Mouse (Mus musculus) cerebral cortex, adult 2 months (tissue): Measurements from ENCODE around the gene Lsm11.

Experiments
- WGBS: fragments of 180-500 bp; shearing (Covaris S2); methylation state at CpG from one replicate; pipeline ENCODE4 v1.1.7; 2018; 5-methylcytosine and 5-hydroxymethylcytosine counted together

Gene Lsm11

DNA sequence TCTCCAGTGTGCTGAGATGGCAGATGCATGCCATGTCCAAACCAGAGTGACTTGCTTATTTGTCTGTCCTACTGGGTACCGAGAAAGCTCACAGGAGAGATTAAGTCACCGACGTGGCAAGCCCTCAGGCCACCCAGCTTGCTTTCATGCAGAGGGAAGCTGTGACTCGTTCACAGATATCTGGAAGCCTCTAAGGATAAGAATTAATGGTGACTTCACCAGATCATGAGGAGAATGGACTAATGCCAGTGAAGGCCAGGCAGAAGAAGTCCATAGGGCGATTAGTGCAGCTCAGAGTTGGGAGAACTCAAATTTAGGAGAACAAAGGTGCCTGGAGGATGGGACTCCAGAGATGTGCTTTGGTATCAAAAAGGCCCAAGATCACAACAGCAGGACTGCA is 17.3 kb downstream of the Lsm11 start:
- 73% methylated on average over 5 of the region's 5 CpGs for WGBS

DNA sequence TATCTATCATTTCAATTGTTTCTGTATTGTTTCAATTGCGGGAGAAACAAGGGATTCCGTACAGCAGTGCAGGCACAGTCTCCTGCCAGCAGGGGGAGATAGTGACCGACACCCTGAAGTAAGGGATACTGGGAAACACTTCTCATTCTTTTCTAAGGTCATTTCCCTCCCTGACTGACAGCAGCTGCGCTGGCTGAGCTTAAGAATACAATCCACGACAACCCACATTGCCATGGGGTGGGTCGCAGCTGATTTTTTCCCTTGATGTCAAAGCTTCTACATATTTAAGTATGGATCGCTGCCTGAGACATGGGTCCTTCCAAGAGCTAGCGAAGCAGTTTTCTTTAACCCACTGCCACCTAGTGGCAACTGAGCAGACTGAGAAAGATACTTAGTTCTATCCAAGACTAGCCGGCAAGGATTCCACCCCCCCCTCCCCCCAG is 18.1 kb downstream of the Lsm11 start:
- under 1% methylated on average over 9 of the region's 9 CpGs for WGBS

DNA sequence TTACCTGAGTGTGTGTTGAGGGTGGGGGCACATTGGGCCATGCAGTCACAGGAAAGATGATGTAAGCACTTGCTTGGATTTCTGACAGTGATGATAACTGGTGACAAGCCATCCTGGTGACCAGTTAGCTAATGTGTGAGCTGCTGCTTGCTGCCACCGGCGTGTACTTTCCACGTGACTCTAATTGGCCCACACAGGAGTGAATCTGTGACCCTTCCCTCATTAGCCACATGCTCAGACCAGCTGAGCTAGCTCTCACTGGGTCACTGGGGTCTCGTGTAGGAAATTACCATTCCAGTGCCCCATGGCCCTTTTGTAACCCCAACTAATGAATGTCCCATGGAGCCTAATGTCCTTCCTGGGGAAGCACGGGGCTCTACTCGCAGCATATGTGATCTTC is 19.3 kb downstream of the Lsm11 start:
- 78% methylated on average over 6 of the region's 6 CpGs for WGBS

DNA sequence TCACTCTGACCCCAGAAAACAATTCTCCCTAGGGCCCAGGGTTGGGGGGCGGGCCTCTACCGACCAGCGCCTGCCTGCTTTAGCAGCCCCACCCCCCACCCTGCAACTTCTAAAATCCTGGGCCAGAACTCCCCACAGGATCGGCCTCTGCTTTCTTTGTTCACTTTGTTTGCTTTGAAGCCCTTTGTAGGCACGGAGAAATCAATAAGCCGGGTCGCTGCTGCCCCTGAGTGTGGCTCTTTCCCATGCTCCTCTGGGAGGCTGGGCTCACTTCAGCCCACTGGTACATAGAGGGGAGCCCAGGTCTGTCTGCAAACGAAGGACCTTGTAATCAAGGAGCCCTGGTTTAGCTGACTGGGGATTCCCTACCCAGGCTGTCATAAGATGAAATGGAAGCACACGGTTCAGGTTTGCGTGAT is 23.2 kb downstream of the Lsm11 start:
- 40% methylated on average over 10 of the region's 10 CpGs for WGBS

DNA sequence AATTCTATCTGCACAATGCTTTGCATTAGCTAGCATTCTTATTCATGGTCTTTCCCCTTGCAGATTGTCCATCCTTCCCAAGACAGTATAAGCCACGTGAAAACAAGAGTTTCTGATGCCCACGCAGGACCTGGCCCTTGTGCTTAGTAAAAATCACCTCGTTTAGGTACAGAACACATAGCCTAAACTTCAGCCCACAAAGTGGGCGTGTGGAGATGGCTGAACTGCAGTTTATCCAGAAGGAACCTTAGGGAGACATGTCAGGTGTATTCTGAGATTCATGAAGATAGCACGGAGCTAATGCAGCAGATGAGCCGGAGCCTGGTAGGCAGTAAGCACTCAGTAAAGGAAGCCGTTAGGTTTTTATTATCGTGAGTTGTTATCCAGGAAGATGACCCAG is 23.7 kb downstream of the Lsm11 start:
- 77% methylated on average over 8 of the region's 8 CpGs for WGBS

DNA sequence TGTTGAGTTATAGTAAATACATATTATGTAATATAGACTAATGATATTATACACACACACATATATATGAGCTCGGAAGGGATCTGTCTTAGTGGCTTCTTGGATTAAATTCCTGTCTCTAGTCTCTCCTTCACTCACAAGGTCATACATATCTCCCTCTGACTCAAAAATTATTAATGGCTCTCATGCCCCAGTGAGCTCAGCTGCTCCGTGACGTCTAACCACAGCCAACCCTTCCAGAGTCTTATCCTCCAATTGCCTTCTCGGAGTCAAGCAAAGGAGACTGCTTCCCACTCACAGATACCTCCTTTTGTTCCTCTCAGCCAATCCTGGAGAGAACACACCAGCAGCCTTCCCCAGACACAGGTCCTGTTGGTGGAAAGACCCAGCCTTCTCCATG is 25.9 kb downstream of the Lsm11 start:
- WGBS, result 95% methylated on average over 4 of the region's 4 CpGs

DNA sequence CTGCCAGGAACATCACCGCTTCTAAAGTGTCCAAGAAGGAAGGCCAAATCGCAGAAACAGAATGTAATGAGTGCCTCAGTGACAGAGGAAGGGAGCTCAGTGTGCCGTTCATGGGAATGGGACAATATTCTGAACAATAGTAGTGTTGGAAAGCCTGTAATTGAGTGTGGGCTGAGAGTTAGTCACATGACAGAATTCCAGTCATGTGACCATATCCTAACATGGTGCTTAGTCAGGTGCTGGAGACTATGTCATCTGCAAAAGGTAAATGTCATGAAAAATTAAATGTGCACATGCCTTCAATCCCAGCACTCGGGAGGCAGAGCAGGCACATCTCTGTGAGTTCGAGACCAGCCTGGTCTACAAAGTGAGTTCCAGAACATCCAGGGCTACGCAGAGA is 26.7 kb downstream of the Lsm11 start:
- 95% methylated on average over 6 of the region's 6 CpGs for WGBS

DNA sequence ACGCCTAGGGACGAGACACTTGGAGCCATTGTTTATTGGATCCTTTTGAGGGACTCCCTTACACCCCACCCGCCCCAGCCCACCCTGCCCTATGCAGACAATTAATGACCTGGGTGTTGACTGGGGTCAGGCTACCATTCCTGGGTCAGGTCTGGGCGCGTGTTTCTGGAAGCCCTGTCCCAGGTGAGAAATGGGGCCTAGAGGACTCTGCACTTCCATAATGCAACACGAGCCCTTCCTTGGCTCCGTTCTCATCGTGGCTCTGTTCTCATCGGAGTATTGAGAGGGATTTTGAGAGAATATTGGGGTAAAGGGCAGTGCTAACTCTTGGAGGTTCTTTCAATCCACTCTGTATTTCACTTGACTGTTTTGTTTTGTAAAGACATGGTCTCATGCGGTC is 28.5 kb downstream of the Lsm11 start:
- 94% methylated on average over 10 of the region's 10 CpGs for WGBS

DNA sequence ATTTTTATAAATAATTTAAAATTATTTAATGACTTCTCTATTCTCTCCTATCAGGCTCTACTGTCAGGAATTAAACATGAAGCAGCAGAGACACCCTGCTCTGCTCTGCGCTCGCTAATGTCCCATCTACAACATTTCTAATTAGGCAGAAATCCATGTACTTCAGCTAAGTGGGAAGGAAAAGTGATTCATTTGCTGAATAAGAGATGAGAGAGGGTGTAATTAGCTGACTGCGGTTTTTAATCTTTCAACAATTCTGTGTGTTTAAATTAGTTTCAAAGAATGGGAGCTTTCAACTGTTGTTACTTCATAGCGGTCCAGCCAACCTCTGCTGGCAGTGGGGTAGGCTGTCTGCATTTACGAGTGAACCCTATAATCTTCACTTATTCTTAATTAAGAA is 34.0 kb downstream of the Lsm11 start:
- WGBS, result 60% methylated on average over 5 of the region's 5 CpGs

DNA sequence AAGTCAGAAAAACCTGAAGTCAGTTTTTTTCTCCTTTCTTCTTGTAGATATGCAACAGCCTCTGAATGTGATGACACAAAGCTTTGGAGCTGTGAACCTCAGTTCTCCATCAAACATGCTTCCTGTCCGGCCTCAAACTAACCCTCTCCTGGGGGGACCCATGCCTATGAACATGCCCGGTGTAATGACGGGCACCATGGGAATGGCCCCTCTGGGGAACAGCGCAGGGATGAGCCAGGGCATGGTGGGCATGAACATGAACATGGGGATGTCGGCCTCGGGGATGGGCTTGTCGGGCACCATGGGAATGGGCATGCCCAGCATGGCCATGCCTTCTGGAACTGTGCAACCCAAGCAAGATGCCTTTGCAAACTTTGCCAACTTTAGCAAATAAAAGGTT is 35.8 kb downstream of the Lsm11 start:
- 97% methylated on average over 7 of the region's 7 CpGs for WGBS

DNA sequence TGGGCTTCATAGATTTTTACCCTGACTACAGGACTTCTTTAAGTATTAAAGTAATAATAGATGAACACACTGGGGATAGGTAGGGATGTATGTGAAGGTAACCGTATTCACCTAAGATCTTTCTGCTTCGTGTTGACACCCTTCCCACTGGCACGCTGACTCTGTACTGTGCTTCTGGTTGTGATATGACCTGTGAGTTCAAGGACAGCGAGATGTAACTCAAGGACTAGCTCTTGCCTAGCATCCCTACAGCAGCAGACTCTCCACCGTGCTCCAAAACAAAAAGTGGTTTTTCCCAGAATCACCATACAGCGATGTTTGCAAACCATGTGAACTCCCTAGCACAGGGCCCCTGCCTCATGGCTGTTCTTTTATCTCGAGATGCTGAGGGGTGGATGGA is 36.7 kb downstream of the Lsm11 start:
- 94% methylated on average over 7 of the region's 7 CpGs for WGBS

DNA sequence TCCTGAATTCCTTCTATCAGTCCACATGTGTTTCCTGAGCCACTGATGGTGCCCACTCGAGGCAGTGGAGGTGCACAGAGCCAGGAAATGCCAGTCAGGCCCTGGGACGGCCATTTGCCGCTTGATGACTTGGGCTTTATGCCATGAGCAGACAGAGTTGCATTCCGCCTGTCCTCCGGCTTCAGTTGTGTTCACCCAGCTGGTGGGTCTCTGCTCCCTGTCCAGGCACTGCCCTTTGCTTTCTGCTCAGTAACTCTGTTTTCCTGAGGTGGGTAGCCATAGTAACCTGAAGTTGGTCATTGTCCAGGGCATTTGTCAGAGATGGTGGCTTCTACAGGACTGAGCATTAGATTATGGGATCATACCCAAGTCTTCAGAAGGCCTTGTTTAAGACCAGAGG is 37.4 kb downstream of the Lsm11 start:
- WGBS, result 63% methylated on average over 5 of the region's 5 CpGs

DNA sequence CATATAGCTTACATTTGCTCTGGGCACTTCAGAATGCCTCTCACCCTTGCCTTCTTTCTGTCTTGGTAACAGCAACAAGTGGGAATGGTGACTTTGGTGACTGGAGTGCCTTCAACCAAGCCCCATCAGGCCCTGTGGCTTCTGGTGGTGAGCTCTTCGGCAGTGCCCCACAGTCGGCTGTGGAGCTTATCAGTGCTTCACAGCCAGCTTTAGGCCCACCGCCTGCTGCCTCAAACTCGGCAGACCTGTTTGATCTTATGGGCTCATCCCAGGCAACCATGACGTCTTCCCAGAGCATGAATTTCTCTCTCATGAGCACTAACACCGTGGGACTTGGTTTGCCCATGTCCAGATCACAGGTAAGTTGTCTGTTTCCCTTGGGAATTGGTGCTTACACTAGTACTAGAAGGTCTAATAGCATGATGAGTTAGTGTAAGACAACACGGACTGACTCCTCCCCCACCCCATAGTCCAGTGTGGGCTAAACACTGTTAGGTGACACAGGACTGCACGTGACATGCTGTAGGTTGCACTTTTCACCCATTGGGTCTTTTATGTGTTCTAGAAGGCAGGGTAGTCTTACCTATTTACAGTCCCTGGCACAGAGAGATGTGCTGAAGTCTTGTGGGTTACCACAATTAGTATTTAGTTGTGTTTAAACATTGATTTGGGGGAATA is 38.5 kb downstream of the Lsm11 start:
- WGBS, result 92% methylated on average over 8 of the region's 8 CpGs

DNA sequence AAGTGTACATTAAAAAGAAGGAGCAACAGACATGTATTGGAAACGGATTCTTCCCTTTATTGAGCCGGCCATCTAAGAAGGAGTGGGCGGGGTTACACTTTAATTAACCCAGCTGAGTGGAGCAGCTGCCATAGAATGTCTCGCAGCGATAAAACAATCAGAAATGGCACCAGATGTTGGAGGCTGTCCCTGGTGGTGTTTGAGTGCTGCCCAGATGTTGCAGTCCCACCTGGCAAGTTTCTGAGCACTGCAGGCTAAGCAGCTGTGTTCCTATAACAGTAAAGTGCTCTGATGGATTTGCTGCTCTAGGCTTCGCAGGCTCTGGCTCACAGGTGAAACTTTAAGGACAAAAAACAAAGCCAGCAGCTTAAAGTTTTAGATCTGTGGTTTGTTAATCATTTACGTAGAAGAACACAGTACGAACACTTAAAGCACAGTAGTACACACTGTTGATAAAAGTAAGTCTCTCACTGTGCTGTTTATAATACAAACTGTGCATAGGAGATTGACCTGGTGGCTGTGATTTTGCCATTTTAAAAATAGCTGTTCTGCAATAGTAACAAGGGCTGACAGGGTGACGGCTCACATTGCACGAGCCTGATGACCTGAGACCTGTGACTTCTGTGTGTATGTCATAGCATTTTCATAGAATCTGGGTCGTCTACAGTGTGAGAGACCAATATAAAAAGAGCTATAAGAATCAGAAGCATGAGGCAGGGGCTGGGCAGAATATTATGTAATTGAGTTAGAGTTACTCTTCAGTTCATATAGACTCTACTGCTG is 44.3 kb downstream of the Lsm11 start:
- WGBS, result 71% methylated on average over 11 of the region's 11 CpGs

DNA sequence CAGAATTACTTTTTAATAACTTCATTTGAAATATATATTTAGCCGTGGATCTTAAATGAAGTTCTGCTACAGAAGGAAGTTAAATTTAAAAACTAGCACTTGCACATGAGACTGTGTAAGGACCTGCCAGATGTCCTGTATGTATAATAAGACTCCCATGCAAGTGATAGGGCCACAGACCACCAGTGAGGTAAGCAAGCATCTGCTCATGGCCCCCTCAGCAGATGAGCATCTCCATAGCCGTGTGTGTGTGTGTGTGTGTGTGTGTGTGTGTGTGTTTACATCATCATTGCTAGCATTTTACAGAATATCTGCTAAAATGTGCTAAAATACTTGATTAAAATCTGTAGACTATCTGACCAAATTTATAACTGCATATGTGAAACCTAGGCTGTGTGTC is 47.3 kb downstream of the Lsm11 start:
- WGBS, result 43% methylated on average over 2 of the region's 2 CpGs

DNA sequence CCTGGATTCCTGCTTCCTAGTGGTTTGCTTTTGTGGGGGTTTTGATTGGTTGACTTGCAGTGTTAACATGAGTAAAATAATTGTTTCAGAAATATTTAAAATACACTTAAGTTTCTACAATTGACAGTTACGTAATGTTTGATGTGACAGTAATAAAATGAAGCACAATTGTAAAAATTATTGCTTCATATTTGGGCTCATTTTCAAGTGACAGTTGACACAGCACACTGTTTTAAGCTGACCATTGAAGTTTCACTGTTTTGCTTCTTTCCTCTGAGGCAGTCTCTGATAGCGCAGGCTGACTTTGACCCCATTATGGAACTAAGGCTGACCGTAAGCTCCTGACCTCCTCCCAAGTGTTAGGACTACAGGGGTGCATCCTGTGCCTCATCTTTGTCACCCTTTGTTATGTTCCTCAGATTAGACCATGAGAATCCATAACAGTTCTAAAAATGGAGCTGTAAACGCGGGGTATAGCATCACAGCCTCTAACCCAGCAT is 51.8 kb downstream of the Lsm11 start:
- WGBS, result 84% methylated on average over 5 of the region's 5 CpGs

DNA sequence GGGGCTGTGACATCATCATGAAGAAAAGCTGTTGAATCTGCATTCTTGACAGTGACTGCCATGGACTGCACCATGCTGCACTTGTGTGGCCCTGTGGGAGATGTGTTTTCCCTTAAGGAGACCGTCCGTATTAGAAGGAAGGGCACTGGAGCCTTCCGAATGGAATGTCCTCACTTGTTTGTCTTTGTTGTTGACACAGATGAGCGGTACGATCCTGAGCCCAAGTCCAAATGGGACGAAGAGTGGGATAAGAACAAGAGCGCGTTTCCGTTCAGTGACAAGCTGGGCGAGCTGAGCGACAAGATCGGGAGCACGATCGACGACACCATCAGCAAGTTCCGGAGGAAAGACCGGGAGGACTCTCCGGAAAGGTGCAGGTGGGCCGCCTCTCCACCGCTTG is 54.3 kb downstream of the Lsm11 start:
- 92% methylated on average over 20 of the region's 20 CpGs for WGBS

DNA sequence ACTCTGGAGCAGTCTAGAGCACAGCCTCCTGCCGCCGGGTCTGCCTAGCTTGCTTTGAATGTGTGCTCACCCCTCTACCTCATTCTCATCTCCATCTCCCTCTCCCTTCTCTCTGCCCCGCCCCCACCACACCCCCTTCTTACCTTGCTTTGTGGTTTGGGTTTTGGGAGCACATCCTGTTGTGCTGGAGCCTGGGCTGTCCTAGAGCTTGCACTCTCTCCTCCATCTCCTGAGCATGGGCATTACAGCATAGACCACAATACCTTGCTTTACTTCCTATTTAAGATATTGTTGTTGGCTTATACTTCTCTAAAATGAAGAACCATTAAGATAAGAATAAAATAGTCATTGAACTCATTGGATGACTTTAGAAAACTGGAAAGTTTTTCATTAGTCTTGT is 54.8 kb downstream of the Lsm11 start:
- 92% methylated on average over 3 of the region's 3 CpGs for WGBS

DNA sequence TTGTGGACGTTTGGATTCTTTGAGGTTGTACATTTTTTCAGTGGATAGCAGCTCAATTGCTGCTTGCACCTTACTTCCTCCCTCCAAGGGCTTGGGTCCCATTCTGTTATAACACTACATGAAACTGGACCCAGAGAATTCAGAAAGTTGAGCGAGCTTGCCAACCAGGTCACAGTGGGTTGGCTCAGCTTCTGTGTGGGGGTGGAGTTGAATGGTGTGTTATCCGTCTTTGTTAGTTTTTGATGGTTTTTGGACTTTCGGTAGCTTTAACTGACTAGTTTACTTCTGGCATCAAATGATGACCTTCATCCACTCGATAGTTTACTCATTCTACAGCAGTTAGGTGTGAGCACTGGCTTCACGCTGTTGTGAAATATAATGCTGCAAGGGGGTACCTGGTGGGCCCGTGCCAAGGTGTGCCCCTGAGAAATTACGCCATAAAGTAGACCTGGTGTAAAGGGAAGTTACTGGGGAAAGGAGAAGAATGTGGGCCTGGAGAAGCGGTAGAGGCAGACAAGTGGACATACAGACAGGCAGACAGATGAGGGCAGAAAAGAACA is 56.2 kb downstream of the Lsm11 start:
- 76% methylated on average over 9 of the region's 9 CpGs for WGBS

DNA sequence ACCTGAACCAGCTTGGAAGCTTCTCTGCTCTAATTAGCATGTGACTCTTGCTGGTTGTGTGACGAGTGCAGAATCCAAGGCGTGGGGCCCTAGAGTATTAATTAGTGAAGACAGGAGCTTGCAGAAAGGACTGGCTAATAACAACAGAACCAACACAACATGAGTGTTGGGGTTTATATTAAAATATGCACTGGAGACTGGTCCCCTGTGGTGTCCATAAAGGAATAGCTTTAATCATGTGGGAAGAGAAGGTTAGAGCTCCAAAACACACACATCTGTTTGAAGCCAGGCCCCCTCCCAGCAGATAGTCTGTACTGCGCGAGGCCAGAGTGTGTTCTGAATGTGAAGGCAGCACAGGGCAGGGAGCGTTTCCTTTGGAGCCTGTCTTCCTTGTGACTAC is 58.1 kb downstream of the Lsm11 start:
- WGBS, result 75% methylated on average over 5 of the region's 5 CpGs

DNA sequence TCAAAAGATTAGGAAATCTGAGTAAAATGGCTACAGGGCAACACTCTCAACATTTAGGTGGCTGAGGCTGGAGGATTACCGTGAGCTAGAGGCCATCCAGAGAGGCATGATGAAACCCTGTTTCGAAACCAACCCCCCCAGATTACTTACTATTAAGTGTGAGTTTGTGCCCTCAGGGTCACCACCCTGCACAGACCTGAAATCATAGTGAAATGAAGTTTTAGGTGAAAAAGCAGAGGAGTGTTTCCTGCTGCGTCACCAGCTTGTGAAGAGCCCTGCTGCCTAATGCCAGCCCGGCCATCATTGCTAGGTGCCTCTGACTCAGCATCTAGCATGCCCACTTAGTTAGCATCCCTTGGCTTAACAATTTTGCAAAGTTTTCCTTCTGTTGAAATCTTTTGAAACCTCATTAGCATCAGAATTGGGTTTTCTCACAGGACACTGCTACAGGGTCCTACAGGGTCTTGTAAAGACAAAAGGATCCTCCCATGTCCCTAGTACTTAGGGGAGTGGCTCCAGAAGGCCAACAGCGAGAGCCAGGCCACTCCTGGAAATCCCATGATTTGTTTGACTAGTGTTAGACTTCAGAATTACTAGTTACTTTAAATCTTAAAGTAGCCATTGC is 59.0 kb downstream of the Lsm11 start:
- WGBS, result 88% methylated on average over 5 of the region's 5 CpGs

DNA sequence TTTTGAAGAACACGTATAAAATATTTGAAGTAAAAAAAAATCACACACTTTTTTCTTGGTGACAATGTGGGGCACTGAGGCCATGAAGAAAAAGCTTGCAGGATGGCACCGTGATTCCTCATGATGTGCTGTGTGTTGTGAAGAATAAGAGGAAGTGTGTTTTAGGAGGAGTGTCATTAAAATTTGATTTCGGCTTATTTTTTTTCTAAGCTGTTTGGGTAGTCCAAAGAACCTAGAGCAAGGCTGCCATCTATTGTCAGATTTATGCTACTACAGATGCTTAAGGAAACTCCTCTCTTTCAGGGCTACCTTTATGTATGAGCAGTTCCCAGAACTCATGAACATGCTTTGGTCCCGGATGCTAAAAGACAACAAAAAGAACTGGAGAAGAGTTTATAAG is 60.7 kb downstream of the Lsm11 start:
- WGBS, result 27% methylated on average over 4 of the region's 4 CpGs
